Mouse (Mus musculus) liver, embryonic 14.5 days (tissue): ENCODE results near the gene Foxn3.

ENCODE experiments used
- CTCF ChIP-seq: IDR thresholded peaks from 2 replicates; pipeline ENCODE4 v1.5.1; 2016; ENCODE audit warnings: antibody characterized with exemption, low read depth, control low read depth
- EP300 ChIP-seq: IDR thresholded peaks from 2 replicates; pipeline ENCODE4 v1.6.1; 2016; ENCODE audit warnings: antibody characterized with exemption, low read depth

GRCm38 (mm10) chr12:99522882-99523281 is 40.5 kb downstream of the Foxn3 start:
- no peak for TF ChIP-seq CTCF
- no peak for TF ChIP-seq EP300
